Mouse (Mus musculus) adrenal gland, adult 18-20 months (tissue): ENCODE data around the gene Arpp21. TPM values are rescaled to one million over a fixed set of nuclear protein-coding genes. Genes with fewer than 3 reads are reported as not detected.

Experiments used
- DNase-seq, 2 experiments: peaks; one replicate each; pipeline ENCODE4 v3.0.0; 2021 to 2022; ENCODE audit warnings: low spot score in 2 of 2
- microRNA-seq, 2 experiments: library from miRNA; unstranded; fragments of <30 nt; microRNA quantifications; one replicate each; pipeline ENCODE4 v1.2.0; 2021; ENCODE audit warnings: borderline number of aligned reads in 2 of 2
- total RNA-seq, 2 experiments: library from RNA; stranded (reverse); gene quantifications; 1 replicate in 1 of 2; 2 replicates in 1 of 2; pipeline ENCODE4 v1.2.3; 2021

The Arpp21 gene
- total RNA-seq, 2 experiments from 2014 or later, result not detected

GRCm38 (mm10) chr9:112032169-112032568 lies 203.6 kb downstream of the Arpp21 start:
- DNase-seq, result no peak

GRCm38 (mm10) chr9:112023562-112024015 lies 212.1 kb downstream of the Arpp21 start:
- no peak for DNase-seq

GRCm38 (mm10) chr9:112023111-112023510 lies 212.6 kb downstream of the Arpp21 start:
- no peak for DNase-seq

Small RNAs within 50 kb of the gene (microRNA-seq; reads per million reads assigned to microRNA genes)
- 0.47 to 1.2 reads per million in 2 experiments for gene Mir128-2
